Mouse (Mus musculus) hindbrain, embryonic 14.5 days (tissue): ENCODE results near the gene Slc22a1. TPM values are rescaled to one million over a fixed set of nuclear protein-coding genes. Genes with fewer than 3 reads are reported as not detected.
"Not testable (repeated sequence)": the region's sequence is repeated elsewhere in the genome, so short reads cannot be mapped to it uniquely, and the experiment has no call there.

Experiments used
- ATAC-seq: fragments of 200-750 bp; cut with Nextera tagmentation; 2 replicates; pipeline ENCODE4 v1.8.0; 2017; ENCODE audit warnings: moderate number of reproducible peaks, mild to moderate bottlenecking, moderate TSS enrichment, moderate library complexity; ENCODE audit not compliant: low FRiP score
- DNase-seq: peaks from one replicate; pipeline ENCODE4 v3.0.0-alpha.2; 2015; ENCODE audit warnings: low spot score
- H3K27ac ChIP-seq: fragments of 300-500 bp; sonication (generic); 2 replicates; pipeline ENCODE4 v1.5.1; 2014; ENCODE audit warnings: mild to moderate bottlenecking, moderate library complexity
- H3K27me3 ChIP-seq: fragments of 300-500 bp; sonication (generic); 2 replicates; pipeline ENCODE4 v1.6.1; 2014; ENCODE audit warnings: mild to moderate bottlenecking, low read length, mixed read lengths; ENCODE audit not compliant: control insufficient read depth, insufficient read depth
- H3K36me3 ChIP-seq: fragments of 300-500 bp; sonication (generic); replicated peaks from 2 replicates; pipeline ENCODE4 v1.6.1; 2014; ENCODE audit not compliant: control insufficient read depth, insufficient read depth
- H3K4me1 ChIP-seq: fragments of 300-500 bp; sonication (generic); replicated peaks from 2 replicates; pipeline ENCODE4 v1.6.1; 2014; ENCODE audit warnings: antibody characterized with exemption, low read length, mixed read lengths; ENCODE audit not compliant: control insufficient read depth, insufficient read depth
- H3K4me2 ChIP-seq: fragments of 300-500 bp; sonication (generic); replicated peaks from 2 replicates; pipeline ENCODE4 v1.6.1; 2014; ENCODE audit warnings: mild to moderate bottlenecking, moderate library complexity
- H3K4me3 ChIP-seq: fragments of 300-500 bp; sonication (generic); replicated peaks from 2 replicates; pipeline ENCODE4 v1.5.1; 2014; ENCODE audit warnings: mild to moderate bottlenecking, low read length
- H3K9ac ChIP-seq: fragments of 300-500 bp; sonication (generic); 2 replicates; pipeline ENCODE4 v1.6.1; 2014
- H3K9me3 ChIP-seq: fragments of 300-500 bp; sonication (generic); 2 replicates; pipeline ENCODE4 v1.6.1; 2016; ENCODE audit warnings: low read length; ENCODE audit not compliant: control insufficient read depth
- WGBS: fragments of 180-500 bp; shearing (Covaris S2); extraction: QIAGEN DNeasy Blood & Tissue Kit; methylation state at CpG from one replicate; pipeline ENCODE4 v1.1.7; 2014; 5-methylcytosine and 5-hydroxymethylcytosine counted together
- polyA plus RNA-seq: library from polyadenylated mRNA; unstranded; fragments of >200 nt; fragmentation: Nextera tagmentation; extraction: Ambion mirVana; gene quantifications from 2 replicates; pipeline ENCODE4 v1.2.1, GENCODE M21; 2014

Slc22a1 gene
- polyA plus RNA-seq, 1 experiment from 2014 or later, result not detected

- H3K4me1 ChIP-seq, result no peaks in the 10 kb centered on the region
- no peak for ATAC-seq
- no peak for DNase-seq
- H3K4me3 ChIP-seq, result no peak overlapping the region
- no peak overlapping the region for H3K4me2 ChIP-seq
- WGBS, result 95% methylated on average over 7 of the region's 7 CpGs
- H3K27me3 ChIP-seq, result no peaks in the 10 kb centered on the region
- H3K27ac ChIP-seq, result no peak overlapping the region
- peaks cover 98% of the 10 kb centered on the region for H3K36me3 ChIP-seq
- no peaks in the 10 kb centered on the region for H3K9me3 ChIP-seq
- H3K9ac ChIP-seq, result no peak overlapping the region
Measured at GRCm38 (mm10) chr17:12691899-12692298, 16.3 kb upstream of the Slc22a1 start.

GRCm38 (mm10) chr17:12689537-12689936 is 13.9 kb upstream of the Slc22a1 start:
- no peaks in the 10 kb centered on the region for H3K4me1 ChIP-seq
- H3K9me3 ChIP-seq, result no peaks in the 10 kb centered on the region
- no peak overlapping the region for H3K9ac ChIP-seq
- no peak overlapping the region for H3K27ac ChIP-seq
- peak; percentile 73 for DNase-seq
- no peak for ATAC-seq
- peaks cover 100% of the 10 kb centered on the region for H3K36me3 ChIP-seq
- H3K4me3 ChIP-seq, result no peak overlapping the region
- H3K27me3 ChIP-seq, result no peaks in the 10 kb centered on the region
- 79% methylated on average over 3 of the region's 3 CpGs for WGBS
- H3K4me2 ChIP-seq, result no peak overlapping the region

GRCm38 (mm10) chr17:12688427-12689110 is 12.9 kb upstream of the Slc22a1 start:
- H3K27ac ChIP-seq, result no peak overlapping the region
- H3K27me3 ChIP-seq, result no peaks in the 10 kb centered on the region
- WGBS, result 93% methylated on average over 20 of the region's 20 CpGs
- H3K4me3 ChIP-seq, result no peak overlapping the region
- no peak overlapping the region for H3K9ac ChIP-seq
- no peak for DNase-seq
- ATAC-seq, result peak; percentile 15; the same call in 1 of the 2 replicates
- H3K4me2 ChIP-seq, result no peak overlapping the region
- H3K36me3 ChIP-seq, result peaks cover 100% of the 10 kb centered on the region
- H3K9me3 ChIP-seq, result no peaks in the 10 kb centered on the region
- H3K4me1 ChIP-seq, result no peaks in the 10 kb centered on the region

- 93% methylated on average over 7 of the region's 7 CpGs for WGBS
- H3K4me2 ChIP-seq, result no peak overlapping the region
- peaks cover 84% of the 10 kb centered on the region for H3K36me3 ChIP-seq
- H3K4me3 ChIP-seq, result no peak overlapping the region
- H3K4me1 ChIP-seq, result no peaks in the 10 kb centered on the region
- DNase-seq, result no peak
- no peak overlapping the region for H3K27ac ChIP-seq
- H3K9me3 ChIP-seq, result no peaks in the 10 kb centered on the region
- no peak for ATAC-seq
- no peak overlapping the region for H3K9ac ChIP-seq
- H3K27me3 ChIP-seq, result no peaks in the 10 kb centered on the region
Measured at GRCm38 (mm10) chr17:12684928-12685624, 9.4 kb upstream of the Slc22a1 start.

GRCm38 (mm10) chr17:12684412-12684811 is 8.8 kb upstream of the Slc22a1 start:
- Histone ChIP-seq H3K27ac (no peak overlapping the region), H3K27me3 (no peaks in the 10 kb centered on the region), H3K9me3 (peaks cover 6% of the 10 kb centered on the region; the same call in 1 of the 2 replicates), H3K36me3 (peaks cover 77% of the 10 kb centered on the region), H3K9ac (no peak overlapping the region), H3K4me1 (no peaks in the 10 kb centered on the region), H3K4me2 (no peak overlapping the region), H3K4me3 (no peak overlapping the region)
- 82% methylated on average over 4 of the region's 4 CpGs for WGBS
- DNase-seq, result no peak
- ATAC-seq, result no peak

- Histone ChIP-seq H3K4me3 (no peak overlapping the region), H3K27me3 (no peaks in the 10 kb centered on the region), H3K4me2 (no peak overlapping the region), H3K4me1 (no peaks in the 10 kb centered on the region), H3K9ac (no peak overlapping the region), H3K27ac (no peak overlapping the region), H3K9me3 (peaks cover 8% of the 10 kb centered on the region; the same call in 1 of the 2 replicates), H3K36me3 (peaks cover 69% of the 10 kb centered on the region)
- no peak for DNase-seq
- WGBS, result 96% methylated on average over 13 of the region's 13 CpGs
- no peak for ATAC-seq
Measured at GRCm38 (mm10) chr17:12683582-12683981, 8.0 kb upstream of the Slc22a1 start.

- DNase-seq (no peak), ATAC-seq (no peak)
- peaks cover 16% of the 10 kb centered on the region for H3K36me3 ChIP-seq
- no peak overlapping the region for H3K4me3 ChIP-seq
- H3K4me1 ChIP-seq, result no peaks in the 10 kb centered on the region
- no peak overlapping the region for H3K9ac ChIP-seq
- no peak overlapping the region for H3K27ac ChIP-seq
- H3K9me3 ChIP-seq, result peaks cover 8% of the 10 kb centered on the region; the same call in 1 of the 2 replicates
- no peak overlapping the region for H3K4me2 ChIP-seq
- H3K27me3 ChIP-seq, result no peaks in the 10 kb centered on the region
Measured at GRCm38 (mm10) chr17:12678261-12678660, 2.6 kb upstream of the Slc22a1 start.

- no peak overlapping the region for H3K9ac ChIP-seq
- H3K36me3 ChIP-seq, result peaks cover 9% of the 10 kb centered on the region
- no peaks in the 10 kb centered on the region for H3K4me1 ChIP-seq
- no peak overlapping the region for H3K27ac ChIP-seq
- H3K27me3 ChIP-seq, result no peaks in the 10 kb centered on the region
- DNase-seq (no peak), ATAC-seq (no peak)
- H3K4me2 ChIP-seq, result no peak overlapping the region
- peaks cover 8% of the 10 kb centered on the region; the same call in 1 of the 2 replicates for H3K9me3 ChIP-seq
- no peak overlapping the region for H3K4me3 ChIP-seq
Measured at GRCm38 (mm10) chr17:12677139-12677538, 1.5 kb upstream of the Slc22a1 start.

GRCm38 (mm10) chr17:12674980-12675379 is 649 bp downstream of the Slc22a1 start:
- H3K4me2 ChIP-seq, H3K9me3 ChIP-seq, H3K4me1 ChIP-seq, H3K4me3 ChIP-seq, ATAC-seq, H3K36me3 ChIP-seq, H3K27ac ChIP-seq, H3K9ac ChIP-seq, DNase-seq, H3K27me3 ChIP-seq: not testable (repeated sequence)
- 93% methylated on average over 7 of the region's 7 CpGs for WGBS
